10 mouse cellular contexts compared by ENCODE assay signal in genomic region chr7:81825381-81825780, GRCm38 (mm10). TPM values are rescaled to one million over a fixed set of nuclear protein-coding genes. Genes with fewer than 3 reads are reported as not detected.
DNase-seq lines count a peak whose midpoint lies in the region; ATAC-seq and TF ChIP-seq lines count a peak whose summit lies in the region.
"Had no signal": no experiment of that assay in that cellular context is flagged by ENCODE, and none has a peak within 500 bp of the region (broad histone marks: within the 10 kb centered on the region; RNA-seq: fewer than 3 reads in every experiment).

No protein-coding gene starts in this region.

- no peak for TF ChIP-seq CTCF in small intestine, adult 2 months (IDR thresholded peaks at IDR 0.05; ENCODE audit: extremely low read depth, insufficient read length, insufficient replicate concordance, low read depth, low read length)

- no peaks in the 10 kb centered on the region for H3K27me3 ChIP-seq in forebrain, embryonic 14.5 days (replicated peaks; ENCODE audit: control insufficient read depth, insufficient read depth, low read length)
- no peaks in the 10 kb centered on the region for H3K27me3 ChIP-seq in forebrain, embryonic 15.5 days
- H3K27me3 ChIP-seq in intestine, embryonic 16.5 days (replicated peaks; ENCODE audit: control insufficient read depth, insufficient read depth, low read length) = no peaks in the 10 kb centered on the region
- no peaks in the 10 kb centered on the region for H3K27me3 ChIP-seq in small intestine, adult 2 months (ENCODE audit: control insufficient read depth, insufficient read depth, low read length)

- H3K27ac ChIP-seq in forebrain, embryonic 14.5 days (ENCODE audit: low read depth, low read length) = no peak overlapping the region
- no peak overlapping the region for H3K27ac ChIP-seq in forebrain, embryonic 15.5 days (replicated peaks)
- H3K27ac ChIP-seq in intestine, embryonic 16.5 days (ENCODE audit: low read length) = no peak overlapping the region
- no peak overlapping the region for H3K27ac ChIP-seq in small intestine, adult 2 months (ENCODE audit: insufficient read depth, low read depth, low read length)

- TF ChIP-seq POLR2A in small intestine, adult 2 months (IDR thresholded peaks at IDR 0.05; ENCODE audit: low read depth, low read length) = no peak

- no peak overlapping the region for H3K4me3 ChIP-seq in forebrain, embryonic 14.5 days (ENCODE audit: low read depth, low read length)
- H3K4me3 ChIP-seq in forebrain, embryonic 15.5 days = no peak overlapping the region
- H3K4me3 ChIP-seq in intestine, embryonic 16.5 days (ENCODE audit: low read length) = no peak overlapping the region
- H3K4me3 ChIP-seq in small intestine, adult 2 months (ENCODE audit: low read depth, low read length) = 0 out of 2 replicates have a peak overlapping the region, but pooled peaks have one; percentile 18

- DNase-seq in forebrain, embryonic 14.5 days (ENCODE audit: low spot score) = peak; percentile 8
- DNase-seq in lung, postnatal 14 days = peak; percentile 14
- no peak for DNase-seq in lung, adult 18-20 months
- DNase-seq in gastrocnemius, postnatal 25 days = no peak

- 14% methylated on average over 3 of the region's 3 CpGs for WGBS in forebrain, embryonic 14.5 days
- WGBS in forebrain, embryonic 15.5 days = 13% methylated on average over 3 of the region's 3 CpGs
- WGBS in intestine, embryonic 16.5 days = 28% methylated on average over 3 of the region's 3 CpGs
- 6% methylated on average over 3 of the region's 3 CpGs for WGBS in small intestine, adult 2 months

- ATAC-seq in forebrain, embryonic 14.5 days = no peak
- no peak for ATAC-seq in forebrain, embryonic 15.5 days (replicated peaks)
- ATAC-seq in intestine, embryonic 16.5 days = no peak
- no peak for ATAC-seq in megakaryocyte, adult 5-6 weeks (ENCODE audit: poor library complexity, severe bottlenecking)

- H3K9ac ChIP-seq in forebrain, embryonic 14.5 days (ENCODE audit: low read length) = no peak overlapping the region
- no peak overlapping the region for H3K9ac ChIP-seq in forebrain, embryonic 15.5 days (replicated peaks)
- H3K9ac ChIP-seq in intestine, embryonic 16.5 days (ENCODE audit: low read depth, low read length) = no peak overlapping the region

- H3K9me3 ChIP-seq in forebrain, embryonic 14.5 days (replicated peaks; ENCODE audit: control insufficient read depth, low read length) = no peaks in the 10 kb centered on the region
- H3K9me3 ChIP-seq in forebrain, embryonic 15.5 days = no peaks in the 10 kb centered on the region
- no peaks in the 10 kb centered on the region for H3K9me3 ChIP-seq in intestine, embryonic 16.5 days (ENCODE audit: control insufficient read depth, low read length)

- H3K4me1 ChIP-seq in forebrain, embryonic 14.5 days (ENCODE audit: control insufficient read depth, insufficient read depth, low read length) = peaks cover 30% of the 10 kb centered on the region
- H3K4me1 ChIP-seq in forebrain, embryonic 15.5 days = peaks cover 43% of the 10 kb centered on the region
- peaks cover 30% of the 10 kb centered on the region for H3K4me1 ChIP-seq in intestine, embryonic 16.5 days (ENCODE audit: control insufficient read depth, insufficient read depth, low read length)
- H3K4me1 ChIP-seq in small intestine, adult 2 months (ENCODE audit: control insufficient read depth, insufficient read depth, insufficient read length, low read length) = peaks cover 12% of the 10 kb centered on the region; the same call in 1 of the 2 replicates

- peak overlapping the region; percentile 4; the same call in 1 of the 2 replicates for H3K4me2 ChIP-seq in forebrain, embryonic 14.5 days (ENCODE audit: low read length)
- no peak overlapping the region; the same call in 1 of the 2 replicates for H3K4me2 ChIP-seq in forebrain, embryonic 15.5 days (replicated peaks)
- peak overlapping the region; percentile 26; the same call in 1 of the 2 replicates for H3K4me2 ChIP-seq in intestine, embryonic 16.5 days (ENCODE audit: low read depth, low read length)

- no peaks in the 10 kb centered on the region for H3K36me3 ChIP-seq in forebrain, embryonic 14.5 days (ENCODE audit: control insufficient read depth, insufficient read depth, low read length)
- no peaks in the 10 kb centered on the region for H3K36me3 ChIP-seq in forebrain, embryonic 15.5 days
- H3K36me3 ChIP-seq in intestine, embryonic 16.5 days (ENCODE audit: control insufficient read depth, insufficient read depth, low read length) = no peaks in the 10 kb centered on the region
- H3K36me3 ChIP-seq in small intestine, adult 2 months (ENCODE audit: control insufficient read depth, insufficient read depth, low read length) = no peaks in the 10 kb centered on the region

RNA-seq across cellular contexts. Expression of gene Btbd1, which starts 3.9 kb away (rescaled TPM):
- polyA plus RNA-seq in forebrain, embryonic 14.5 days (2014; fragmentation: Nextera tagmentation; extraction: Ambion mirVana) = 103 and 114 TPM in 2 replicates
- polyA plus RNA-seq in forebrain, embryonic 15.5 days (2015; fragmentation: Nextera tagmentation; extraction: Ambion mirVana) = 96.3 and 108 TPM in 2 replicates
- 23.0 and 44.7 TPM in 2 replicates for polyA plus RNA-seq in intestine, embryonic 16.5 days (2015; fragmentation: Nextera tagmentation; extraction: Ambion mirVana)
- polyA plus RNA-seq in small intestine, adult 2 months (2012; rRNA removed) = 12.0 and 18.3 TPM in 2 replicates
- 49.7 and 59.4 TPM in 2 replicates for total RNA-seq in megakaryocyte, adult 5-6 weeks (2015)
- 110 and 111 TPM in 2 replicates for total RNA-seq in megakaryocyte, adult 5-6 weeks (2017)
- 100 to 1,000 TPM; 147 to 165 TPM for total RNA-seq in gastrocnemius, postnatal 25 days (2021)

RNA-seq across cellular contexts. Expression of gene Gm10160, which starts 30.2 kb away (rescaled TPM):
- polyA plus RNA-seq in forebrain, embryonic 14.5 days (2014; fragmentation: Nextera tagmentation; extraction: Ambion mirVana) = not detected in 2 replicates
- not detected in 2 replicates for polyA plus RNA-seq in forebrain, embryonic 15.5 days (2015; fragmentation: Nextera tagmentation; extraction: Ambion mirVana)
- not detected in 2 replicates for polyA plus RNA-seq in intestine, embryonic 16.5 days (2015; fragmentation: Nextera tagmentation; extraction: Ambion mirVana)
- not detected in 2 replicates for polyA plus RNA-seq in small intestine, adult 2 months (2012; rRNA removed)
- total RNA-seq in megakaryocyte, adult 5-6 weeks (2015) = not detected in 2 replicates
- total RNA-seq in megakaryocyte, adult 5-6 weeks (2017) = not detected in 2 replicates
- not detected for total RNA-seq in gastrocnemius, postnatal 25 days (2021)
- total RNA-seq: adrenal gland, adult 18-20 months had no signal
- polyA plus RNA-seq: large intestine, adult 2 months had no signal

RNA-seq across cellular contexts. Expression of gene Tm6sf1, which starts 33.4 kb away (rescaled TPM):
- 8.4 and 10.7 TPM in 2 replicates for polyA plus RNA-seq in forebrain, embryonic 14.5 days (2014; fragmentation: Nextera tagmentation; extraction: Ambion mirVana)
- 7.1 and 7.6 TPM in 2 replicates for polyA plus RNA-seq in forebrain, embryonic 15.5 days (2015; fragmentation: Nextera tagmentation; extraction: Ambion mirVana)
- 18.0 TPM in 2 replicates for polyA plus RNA-seq in intestine, embryonic 16.5 days (2015; fragmentation: Nextera tagmentation; extraction: Ambion mirVana)
- 16.3 and 21.2 TPM in 2 replicates for polyA plus RNA-seq in small intestine, adult 2 months (2012; rRNA removed)
- 228 and 275 TPM in 2 replicates for total RNA-seq in megakaryocyte, adult 5-6 weeks (2015)
- 275 and 308 TPM in 2 replicates for total RNA-seq in megakaryocyte, adult 5-6 weeks (2017)
- 10 to 100 TPM; 23.5 to 30.1 TPM for total RNA-seq in gastrocnemius, postnatal 25 days (2021)

RNA-seq across cellular contexts. Expression of gene 3110040N11Rik, which starts 36.1 kb away (rescaled TPM):
- 48.5 and 54.4 TPM in 2 replicates for polyA plus RNA-seq in forebrain, embryonic 14.5 days (2014; fragmentation: Nextera tagmentation; extraction: Ambion mirVana)
- polyA plus RNA-seq in forebrain, embryonic 15.5 days (2015; fragmentation: Nextera tagmentation; extraction: Ambion mirVana) = 51.6 and 52.2 TPM in 2 replicates
- 56.3 and 59.6 TPM in 2 replicates for polyA plus RNA-seq in intestine, embryonic 16.5 days (2015; fragmentation: Nextera tagmentation; extraction: Ambion mirVana)
- polyA plus RNA-seq in small intestine, adult 2 months (2012; rRNA removed) = 17.0 and 23.4 TPM in 2 replicates
- 15.4 and 26.5 TPM in 2 replicates for total RNA-seq in megakaryocyte, adult 5-6 weeks (2015)
- 34.6 and 53.8 TPM in 2 replicates for total RNA-seq in megakaryocyte, adult 5-6 weeks (2017)
- total RNA-seq in gastrocnemius, postnatal 25 days (2021) = 10 to 100 TPM; 13.3 to 16.9 TPM

Comparison
In these comparisons a context has a peak if more than half of its experiments do, and no peak if none do; other contexts are left out.
1. DNase-seq: peak in forebrain, embryonic 14.5 days (single experiment) and lung, postnatal 14 days (single experiment); none in lung, adult 18-20 months (0 of 2) and gastrocnemius, postnatal 25 days (single experiment).